Comparison of ENCODE assay signal across 9 mouse cellular contexts in the genomic region with DNA sequence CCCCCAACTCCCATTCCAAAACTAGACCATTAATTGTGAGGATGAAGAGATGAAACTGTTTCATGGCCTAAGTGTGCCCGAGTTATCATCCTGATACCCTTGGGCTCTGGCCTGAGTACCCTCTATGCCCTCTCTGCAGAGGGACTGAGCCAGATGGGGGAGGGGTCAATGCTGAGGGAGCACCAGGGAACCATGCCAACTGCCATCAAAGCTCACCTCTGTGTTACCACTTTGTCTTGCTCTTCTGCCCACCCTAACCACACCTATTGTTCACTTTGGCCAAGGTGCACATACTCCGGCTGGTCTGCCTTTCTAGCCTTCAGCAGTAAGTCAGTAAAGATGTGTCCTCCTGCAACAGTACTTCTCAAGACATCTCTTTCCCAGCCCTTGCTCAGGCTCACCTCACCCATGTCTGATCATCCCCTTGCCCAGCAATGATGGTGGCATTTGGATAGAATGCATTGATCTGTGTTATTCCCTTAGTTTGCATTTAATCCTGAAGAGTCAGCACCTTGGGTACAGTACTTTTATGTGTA. TPM values are rescaled to one million over a fixed set of nuclear protein-coding genes. Genes with fewer than 3 reads are reported as not detected.
DNase-seq lines count a peak whose midpoint lies in the region; ATAC-seq and TF ChIP-seq lines count a peak whose summit lies in the region.
"Had no signal": no experiment of that assay in that cellular context is flagged by ENCODE, and none has a peak within 500 bp of the region (broad histone marks: within the 10 kb centered on the region; RNA-seq: fewer than 3 reads in every experiment).

No protein-coding gene starts in this region.

- no peak overlapping the region for H3K4me2 ChIP-seq in lung, embryonic 16.5 days (ENCODE audit: low read depth, low read length)
- H3K4me2 ChIP-seq in forebrain, embryonic 14.5 days (ENCODE audit: low read length) = peak overlapping the region; percentile 37
- H3K4me2 ChIP-seq in limb, embryonic 14.5 days (replicated peaks; ENCODE audit: low read depth, low read length, severe bottlenecking) = no peak overlapping the region
- H3K4me2 ChIP-seq in stomach, embryonic 15.5 days = no peak overlapping the region

- no peaks in the 10 kb centered on the region for H3K9me3 ChIP-seq in lung, embryonic 16.5 days (ENCODE audit: control insufficient read depth, low read length)
- no peaks in the 10 kb centered on the region for H3K9me3 ChIP-seq in forebrain, embryonic 14.5 days (replicated peaks; ENCODE audit: control insufficient read depth, low read length)
- H3K9me3 ChIP-seq in limb, embryonic 14.5 days (ENCODE audit: control insufficient read depth, low read length) = no peaks in the 10 kb centered on the region
- H3K9me3 ChIP-seq in stomach, embryonic 15.5 days = no peaks in the 10 kb centered on the region

- H3K27me3 ChIP-seq in lung, embryonic 16.5 days (ENCODE audit: control insufficient read depth, insufficient read depth, low read depth, low read length) = no peaks in the 10 kb centered on the region
- no peaks in the 10 kb centered on the region for H3K27me3 ChIP-seq in forebrain, embryonic 14.5 days (replicated peaks; ENCODE audit: control insufficient read depth, insufficient read depth, low read length)
- H3K27me3 ChIP-seq in limb, embryonic 14.5 days (ENCODE audit: control insufficient read depth, insufficient read depth, low read length) = no peaks in the 10 kb centered on the region
- H3K27me3 ChIP-seq in stomach, embryonic 15.5 days (replicated peaks) = no peaks in the 10 kb centered on the region

- 77% methylated on average over 2 of the region's 2 CpGs for WGBS in lung, embryonic 16.5 days
- 44% methylated on average over 2 of the region's 2 CpGs for WGBS in forebrain, embryonic 14.5 days
- 84% methylated on average over 2 of the region's 2 CpGs for WGBS in limb, embryonic 14.5 days
- 82% methylated on average over 2 of the region's 2 CpGs for WGBS in stomach, embryonic 15.5 days

- H3K36me3 ChIP-seq in lung, embryonic 16.5 days (ENCODE audit: control insufficient read depth, insufficient read depth, low read length) = no peaks in the 10 kb centered on the region
- H3K36me3 ChIP-seq in forebrain, embryonic 14.5 days (ENCODE audit: control insufficient read depth, insufficient read depth, low read length) = no peaks in the 10 kb centered on the region
- no peaks in the 10 kb centered on the region for H3K36me3 ChIP-seq in limb, embryonic 14.5 days (ENCODE audit: control insufficient read depth, insufficient read depth, low read length)
- no peaks in the 10 kb centered on the region for H3K36me3 ChIP-seq in stomach, embryonic 15.5 days

- no peak for TF ChIP-seq POLR2A in limb, embryonic 14.5 days (IDR thresholded peaks at IDR 0.05; ENCODE audit: borderline replicate concordance, extremely low read depth, insufficient read depth, insufficient read length)

- no peak for DNase-seq in lung, postnatal 14 days
- no peak for DNase-seq in forebrain, embryonic 14.5 days (ENCODE audit: low spot score)
- DNase-seq in limb, embryonic 14.5 days (ENCODE audit: low spot score) = no peak
- DNase-seq in right cerebral cortex, adult 18-20 months = no peak
- no peak for DNase-seq in urinary bladder, adult 2 months (ENCODE audit: low spot score)
- no peak for DNase-seq in cerebellum, postnatal 14 days

- peaks cover 83% of the 10 kb centered on the region for H3K4me1 ChIP-seq in lung, embryonic 16.5 days (replicated peaks; ENCODE audit: control insufficient read depth, insufficient read depth, low read length)
- H3K4me1 ChIP-seq in forebrain, embryonic 14.5 days (ENCODE audit: control insufficient read depth, insufficient read depth, low read length) = peaks cover 64% of the 10 kb centered on the region
- H3K4me1 ChIP-seq in limb, embryonic 14.5 days (ENCODE audit: control insufficient read depth, insufficient read depth, low read length) = peaks cover 65% of the 10 kb centered on the region
- peaks cover 77% of the 10 kb centered on the region for H3K4me1 ChIP-seq in stomach, embryonic 15.5 days

- no peak overlapping the region for H3K9ac ChIP-seq in lung, embryonic 16.5 days (ENCODE audit: low read length)
- H3K9ac ChIP-seq in forebrain, embryonic 14.5 days (ENCODE audit: low read length) = peak overlapping the region; percentile 17
- no peak overlapping the region for H3K9ac ChIP-seq in limb, embryonic 14.5 days (ENCODE audit: low read depth, low read length, severe bottlenecking)
- no peak overlapping the region for H3K9ac ChIP-seq in stomach, embryonic 15.5 days

- no peak for ATAC-seq in lung, embryonic 16.5 days (ENCODE audit: low read depth)
- ATAC-seq in forebrain, embryonic 14.5 days = no peak
- no peak for ATAC-seq in limb, embryonic 14.5 days (ENCODE audit: low FRiP score, low read depth)
- ATAC-seq in stomach, embryonic 15.5 days (ENCODE audit: insufficient read depth, low FRiP score, low read depth) = no peak

- H3K27ac ChIP-seq in lung, embryonic 16.5 days (ENCODE audit: low read length) = peak overlapping the region; percentile 99
- H3K27ac ChIP-seq in forebrain, embryonic 14.5 days (ENCODE audit: low read depth, low read length) = peak overlapping the region; percentile 97
- H3K27ac ChIP-seq in limb, embryonic 14.5 days (replicated peaks; ENCODE audit: low read depth, low read length) = peak overlapping the region; percentile 95
- H3K27ac ChIP-seq in stomach, embryonic 15.5 days = peak overlapping the region; percentile 99

- no peak overlapping the region for H3K4me3 ChIP-seq in lung, embryonic 16.5 days (ENCODE audit: low read length)
- no peak overlapping the region for H3K4me3 ChIP-seq in forebrain, embryonic 14.5 days (ENCODE audit: low read depth, low read length)
- no peak overlapping the region for H3K4me3 ChIP-seq in limb, embryonic 14.5 days (replicated peaks; ENCODE audit: low read length)
- H3K4me3 ChIP-seq in stomach, embryonic 15.5 days (replicated peaks) = no peak overlapping the region
- H3K4me3 ChIP-seq: myocyte had no signal

RNA-seq across cellular contexts. Expression of a gene that starts 14.6 kb away (rescaled TPM):
- 130 and 135 TPM in 2 replicates for polyA plus RNA-seq in lung, embryonic 16.5 days (2015; fragmentation: Nextera tagmentation; extraction: Ambion mirVana)
- polyA plus RNA-seq in forebrain, embryonic 14.5 days (2014; fragmentation: Nextera tagmentation; extraction: Ambion mirVana) = 67.3 and 82.6 TPM in 2 replicates
- polyA plus RNA-seq in limb, embryonic 14.5 days (2012; rRNA removed) = 18.6 TPM in 2 replicates
- polyA plus RNA-seq in limb, embryonic 14.5 days (2014; fragmentation: Nextera tagmentation; extraction: Ambion mirVana) = 26.2 and 26.4 TPM in 2 replicates
- 72.2 and 72.4 TPM in 2 replicates for polyA plus RNA-seq in stomach, embryonic 15.5 days (2015; fragmentation: Nextera tagmentation; extraction: Ambion mirVana)
- polyA plus RNA-seq in urinary bladder, adult 2 months (2012; rRNA removed) = 48.4 and 67.8 TPM in 2 replicates

RNA-seq across cellular contexts. Expression of a gene that starts 27.3 kb away (rescaled TPM):
- polyA plus RNA-seq in lung, embryonic 16.5 days (2015; fragmentation: Nextera tagmentation; extraction: Ambion mirVana) = 159 and 191 TPM in 2 replicates
- polyA plus RNA-seq in forebrain, embryonic 14.5 days (2014; fragmentation: Nextera tagmentation; extraction: Ambion mirVana) = 3.3 and 7.7 TPM in 2 replicates
- polyA plus RNA-seq in limb, embryonic 14.5 days (2012; rRNA removed) = 86.7 and 105 TPM in 2 replicates
- 75.1 and 79.5 TPM in 2 replicates for polyA plus RNA-seq in limb, embryonic 14.5 days (2014; fragmentation: Nextera tagmentation; extraction: Ambion mirVana)
- polyA plus RNA-seq in stomach, embryonic 15.5 days (2015; fragmentation: Nextera tagmentation; extraction: Ambion mirVana) = 9.0 and 11.1 TPM in 2 replicates
- polyA plus RNA-seq in urinary bladder, adult 2 months (2012; rRNA removed) = 14.0 and 18.9 TPM in 2 replicates

RNA-seq across cellular contexts. Expression of a gene that starts 46.7 kb away (rescaled TPM):
- 0.09 and 0.24 TPM in 2 replicates for polyA plus RNA-seq in lung, embryonic 16.5 days (2015; fragmentation: Nextera tagmentation; extraction: Ambion mirVana)
- polyA plus RNA-seq in forebrain, embryonic 14.5 days (2014; fragmentation: Nextera tagmentation; extraction: Ambion mirVana) = 0.13 TPM in 1 of 2 replicates, not detected in the other
- 0.33 TPM in 2 replicates for polyA plus RNA-seq in limb, embryonic 14.5 days (2012; rRNA removed)
- polyA plus RNA-seq in limb, embryonic 14.5 days (2014; fragmentation: Nextera tagmentation; extraction: Ambion mirVana) = 0.18 and 0.30 TPM in 2 replicates
- polyA plus RNA-seq in stomach, embryonic 15.5 days (2015; fragmentation: Nextera tagmentation; extraction: Ambion mirVana) = 0.70 and 1.1 TPM in 2 replicates
- 0.04 TPM in 1 of 2 replicates, not detected in the other for polyA plus RNA-seq in urinary bladder, adult 2 months (2012; rRNA removed)
